Mouse (Mus musculus) c-Kit-positive CD71-positive TER-119-negative erythroid progenitor cells, embryonic 14.5 days (primary cell): Measurements from ENCODE around the gene Gm14226.
"Not testable (repeated sequence)": the region's sequence is repeated elsewhere in the genome, so short reads cannot be mapped to it uniquely, and the experiment has no call there.

Source experiments
- DNase-seq: peaks from one replicate; pipeline ENCODE4 v3.0.0-alpha.2; 2013; ENCODE audit warnings: low read depth

The Gm14226 gene

DNA sequence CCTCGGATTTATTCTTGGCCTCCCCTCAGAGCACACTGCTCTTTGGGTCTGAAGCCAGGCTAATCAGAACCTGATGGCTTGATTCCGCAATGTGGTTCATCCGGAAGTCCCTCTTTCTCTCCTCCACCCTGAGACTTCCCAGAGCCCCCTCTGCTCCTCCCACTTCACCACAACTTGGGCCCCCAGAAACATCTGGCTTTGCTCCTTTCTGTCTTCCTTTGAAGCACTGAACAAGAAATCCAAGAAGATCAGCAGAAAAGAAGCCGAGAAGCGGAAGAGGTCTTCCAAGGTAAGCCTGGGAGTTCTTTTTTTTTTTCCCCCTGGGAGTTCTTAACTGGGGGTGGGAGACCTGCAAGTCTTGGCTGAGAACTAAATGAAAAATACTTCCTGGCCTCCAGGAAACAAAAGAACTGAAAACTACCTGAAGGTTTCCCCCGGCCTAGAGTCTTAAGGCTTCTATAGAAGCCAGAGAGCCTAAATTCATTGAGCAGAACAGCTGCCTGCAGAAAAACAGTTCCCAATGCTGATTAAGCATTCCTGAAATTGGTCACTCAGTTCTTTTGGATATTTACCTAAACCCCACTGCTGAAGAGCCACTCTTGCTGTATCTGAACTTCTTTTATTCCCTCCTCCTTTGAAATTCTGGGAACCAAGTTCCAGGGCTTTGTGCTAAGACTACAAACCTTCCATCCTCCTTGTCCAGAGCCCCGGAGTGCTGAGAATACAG is 29.5 kb downstream of the Gm14226 start:
- DNase-seq, result no peak

DNA sequence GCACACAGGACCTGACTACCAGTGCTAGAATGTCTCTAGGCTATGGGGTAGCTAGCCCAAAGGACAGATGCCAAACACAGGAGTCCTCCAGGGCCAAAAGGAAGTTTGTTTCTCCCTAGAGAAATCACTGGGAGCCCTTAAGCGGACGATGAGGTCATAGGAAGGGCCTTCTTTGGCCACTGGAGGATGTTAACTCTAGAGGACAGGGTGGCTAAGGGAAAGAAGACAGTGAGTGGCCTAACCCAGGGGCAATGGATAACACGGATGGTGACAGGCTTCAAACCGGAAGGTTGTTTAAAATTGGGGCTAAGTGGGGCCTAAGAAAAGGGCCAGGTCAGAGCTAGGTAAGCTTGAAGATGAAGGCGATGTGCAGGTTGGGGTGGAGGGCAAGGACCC is 32.0 kb downstream of the Gm14226 start:
- no peak for DNase-seq

- DNase-seq, result peak; percentile 95
Observed at GRCm38 (mm10) chr2:155050504-155051236, 32.6 kb downstream of the Gm14226 start.

- DNase-seq, result no peak
Observed at GRCm38 (mm10) chr2:155051622-155052351, 33.7 kb downstream of the Gm14226 start.

DNA sequence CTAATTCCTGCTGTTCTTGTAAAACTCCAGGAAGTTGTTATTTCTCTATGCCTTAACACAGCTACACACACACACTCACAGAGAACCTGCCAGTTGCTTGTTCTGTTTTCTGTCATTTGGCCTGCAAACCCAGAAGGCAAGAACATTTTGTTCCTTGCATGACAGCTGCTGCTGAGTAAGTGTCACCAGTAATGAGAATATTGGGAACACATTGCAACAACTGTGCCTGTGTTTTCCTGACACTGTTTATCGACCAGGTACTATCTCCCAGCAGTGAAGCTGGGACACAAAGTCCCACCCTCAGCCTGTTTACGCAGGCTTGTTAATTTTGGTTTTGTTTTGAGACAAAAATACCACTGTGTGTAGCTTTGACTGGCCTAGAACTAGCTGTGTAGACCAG is 34.6 kb downstream of the Gm14226 start:
- no peak for DNase-seq

DNA sequence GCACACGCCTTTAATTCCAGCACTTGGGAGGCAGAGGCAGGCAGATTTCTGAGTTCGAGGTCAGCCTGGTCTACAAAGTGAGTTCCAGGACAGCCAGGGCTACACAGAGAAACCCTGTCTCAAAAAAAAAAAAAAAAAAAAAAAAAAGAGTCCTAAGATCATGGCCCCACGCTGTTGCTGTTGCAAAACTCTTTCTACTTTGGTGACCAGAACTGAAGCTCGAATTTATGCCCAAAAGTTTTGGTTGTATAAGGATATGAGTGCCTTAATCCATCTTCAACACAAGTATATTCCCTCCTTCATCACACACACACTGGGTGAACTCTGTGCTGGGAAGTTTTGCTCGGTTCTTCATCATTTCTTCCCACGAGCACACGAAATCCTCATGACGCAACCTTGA is 35.4 kb downstream of the Gm14226 start:
- DNase-seq, result not testable (repeated sequence)

DNA sequence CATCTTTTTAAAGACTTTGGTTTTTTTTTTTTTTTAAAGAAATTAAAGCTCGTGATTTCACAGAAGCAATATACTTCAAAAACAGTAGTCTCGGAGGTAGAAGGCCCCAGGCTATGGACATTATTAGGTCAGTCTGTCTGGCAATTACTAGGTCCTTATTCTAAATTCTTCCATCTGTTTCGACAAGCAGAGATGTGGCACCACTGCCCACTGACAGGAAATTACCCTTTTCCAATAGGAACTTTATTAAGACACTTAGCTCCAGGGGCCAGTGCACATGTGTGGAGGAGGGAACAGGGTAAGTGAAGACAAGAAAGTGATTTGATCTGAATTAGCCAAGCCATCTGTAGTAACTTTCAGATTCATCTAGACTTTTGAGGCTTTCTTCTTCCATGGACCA is 36.6 kb downstream of the Gm14226 start:
- DNase-seq, result no peak

DNA sequence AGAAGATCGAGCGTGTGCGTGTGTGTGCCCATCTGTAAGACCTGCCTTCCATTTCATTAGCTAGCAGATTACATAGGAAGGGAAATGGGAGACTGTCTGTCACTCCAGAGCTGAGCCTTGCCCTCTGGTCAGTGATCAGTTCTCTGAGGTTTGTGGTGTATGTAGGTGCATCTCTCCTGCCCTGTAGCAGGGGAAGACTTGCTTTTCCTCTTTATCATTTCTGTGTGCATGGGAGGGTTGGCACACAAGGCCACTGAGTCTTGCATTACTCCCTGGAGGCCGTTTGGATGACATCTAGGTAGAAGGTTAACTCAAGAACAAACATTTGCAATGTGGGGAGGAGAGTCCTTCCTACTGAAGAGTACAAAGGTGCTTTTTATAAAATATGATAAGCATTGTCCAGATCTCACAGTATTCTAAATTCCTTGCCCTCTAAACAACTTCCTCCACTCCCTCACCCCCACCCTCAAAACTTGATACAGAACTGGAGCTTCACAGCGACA is 38.1 kb downstream of the Gm14226 start:
- no peak for DNase-seq

GRCm38 (mm10) chr2:155057361-155057760 is 39.3 kb downstream of the Gm14226 start:
- no peak for DNase-seq

DNA sequence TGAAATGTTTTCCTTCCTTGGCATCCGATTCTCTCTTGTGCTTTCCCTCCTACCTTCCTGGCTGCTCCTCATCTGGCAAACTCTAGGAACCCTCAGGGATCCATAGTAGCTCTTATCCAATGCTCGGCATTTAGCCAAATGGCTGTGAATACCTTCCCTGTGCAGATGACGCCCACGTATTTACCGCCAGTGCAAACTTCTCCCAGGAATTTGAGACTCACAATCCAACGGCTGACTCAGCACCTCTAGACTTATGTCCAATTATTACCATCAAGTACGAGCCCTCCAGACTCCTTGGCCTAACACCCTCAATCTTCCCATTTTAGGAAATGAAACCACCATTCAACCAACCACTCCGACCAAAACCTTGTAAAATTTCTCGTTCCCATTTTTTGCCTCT is 53.0 kb downstream of the Gm14226 start:
- no peak for DNase-seq

DNA sequence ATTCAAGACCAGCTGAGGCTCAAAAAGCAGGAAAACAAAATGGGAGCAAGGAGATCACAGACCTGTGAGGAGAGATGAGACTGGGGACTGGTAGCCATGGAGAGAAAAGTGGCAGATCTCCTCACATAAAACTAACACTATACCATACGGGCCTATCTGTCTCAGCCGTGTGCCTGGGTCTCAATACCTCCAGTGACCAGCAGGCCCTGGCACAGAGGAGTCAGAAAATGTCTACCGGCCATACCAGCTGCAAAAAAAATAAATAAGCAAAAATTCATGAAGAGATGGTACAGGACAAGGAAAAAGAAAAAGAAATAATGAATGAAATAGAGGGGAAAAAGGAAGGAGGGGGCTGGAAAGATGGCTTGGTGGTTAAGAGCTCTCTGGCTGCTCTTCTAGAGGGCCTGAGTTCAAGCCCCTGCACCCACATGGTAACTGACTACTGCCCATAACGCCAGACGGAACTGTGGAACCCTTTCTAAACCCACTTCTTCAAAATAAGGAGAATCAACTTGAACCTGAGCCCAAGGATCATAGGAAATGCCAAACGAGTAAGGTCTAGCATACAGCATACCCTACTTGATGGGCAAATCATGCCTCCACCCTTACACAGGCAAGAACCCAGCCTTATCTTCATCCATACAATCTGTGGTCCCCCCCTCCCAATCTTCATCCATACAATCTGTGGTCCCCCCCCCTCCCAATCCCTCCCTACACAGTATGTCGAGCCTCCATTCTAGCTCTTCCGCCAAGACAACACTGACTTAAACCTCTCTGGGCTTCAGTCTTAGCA is 54.5 kb downstream of the Gm14226 start:
- no peak for DNase-seq

DNA sequence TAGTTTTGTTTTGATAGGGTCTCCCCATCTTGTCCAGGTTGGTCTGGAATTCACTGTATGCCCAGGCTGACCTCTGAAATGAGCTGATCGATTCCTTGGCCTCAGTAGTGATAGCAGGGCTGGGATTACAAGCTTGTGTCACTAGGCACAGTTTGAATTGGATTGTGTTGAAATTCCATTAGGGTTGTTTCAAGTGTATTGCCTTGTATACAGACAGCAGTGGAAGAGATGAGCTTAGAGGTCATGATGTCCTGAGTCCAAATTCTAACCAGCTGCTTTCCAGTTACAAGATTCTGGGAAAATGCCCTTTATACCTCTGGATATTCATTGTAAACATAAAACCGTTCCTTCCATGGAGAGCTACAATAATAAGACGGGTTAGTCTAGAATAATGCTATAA is 55.3 kb downstream of the Gm14226 start:
- DNase-seq, result no peak

- DNase-seq, result peak; percentile 88
Observed at GRCm38 (mm10) chr2:155073978-155074765, 56.1 kb downstream of the Gm14226 start, which contains the start of gene Ahcy. Gene Ahcy, minus strand, starts transcription at chr2:155074497.

- no peak for DNase-seq
Observed at GRCm38 (mm10) chr2:155074766-155075330, 56.8 kb downstream of the Gm14226 start.

GRCm38 (mm10) chr2:155075649-155076048 is 57.6 kb downstream of the Gm14226 start:
- no peak for DNase-seq
